Mouse (Mus musculus): ENCODE measurements around the gene Ttc7b.

- no peak for TF ChIP-seq ZC3H11A (IDR thresholded peaks at IDR 0.05; ENCODE audit: borderline replicate concordance, low read depth, low read length)
- no peak for TF ChIP-seq MAFK (IDR thresholded peaks at IDR 0.05; ENCODE audit: insufficient read depth, low read depth, low read length)
- TF ChIP-seq ZNF384 (IDR thresholded peaks at IDR 0.05; ENCODE audit: low read depth, low read length), result no peak
- no peak for TF ChIP-seq HCFC1 (IDR thresholded peaks at IDR 0.05; ENCODE audit: borderline replicate concordance, insufficient read depth, low read length)
- no peak for TF ChIP-seq CHD2 (IDR thresholded peaks at IDR 0.05; ENCODE audit: low read depth, low read length)
Measured at GRCm38 (mm10) chr12:100480642-100481442, 39.8 kb downstream of the Ttc7b start.
